Comparison of ENCODE assay signal across 8 mouse cellular contexts in genomic region chr17:35783944-35784343, GRCm38 (mm10). TPM values are rescaled to one million over a fixed set of nuclear protein-coding genes. Genes with fewer than 3 reads are reported as not detected.
DNase-seq lines count a peak whose midpoint lies in the region; ATAC-seq and TF ChIP-seq lines count a peak whose summit lies in the region.

No protein-coding gene starts in this region.

- no peaks in the 10 kb centered on the region for H3K36me3 ChIP-seq in liver, embryonic 13.5 days
- no peaks in the 10 kb centered on the region for H3K36me3 ChIP-seq in stomach, postnatal 0 days (ENCODE audit: control insufficient read depth, insufficient read depth, low read length)

- 46% methylated on average over 6 of the region's 6 CpGs for WGBS in liver, embryonic 13.5 days (ENCODE audit: insufficient replicate concordance)
- WGBS in stomach, postnatal 0 days = 74% methylated on average over 6 of the region's 6 CpGs

- DNase-seq in cerebellum, postnatal 14 days = peak; percentile 42 to 58
- no peak for DNase-seq in cerebellum, adult 18-20 months
- DNase-seq in right cerebral cortex, adult 18-20 months = peak; percentile 9
- DNase-seq in right cerebral cortex, postnatal 25 days = no peak
- DNase-seq in liver, embryonic 13.5 days = no peak
- no peak for DNase-seq in stomach, postnatal 0 days (ENCODE audit: low spot score)
- no peak for DNase-seq in cerebellum, adult 8-10 months

- no peaks in the 10 kb centered on the region for H3K9me3 ChIP-seq in liver, embryonic 13.5 days (replicated peaks)
- no peaks in the 10 kb centered on the region for H3K9me3 ChIP-seq in stomach, postnatal 0 days (ENCODE audit: control insufficient read depth, low read length)

- H3K27ac ChIP-seq in liver, embryonic 13.5 days = peak overlapping the region; percentile 15; the same call in 1 of the 2 replicates
- H3K27ac ChIP-seq in stomach, postnatal 0 days (replicated peaks) = no peak overlapping the region

- H3K9ac ChIP-seq in liver, embryonic 13.5 days = 0 out of 2 replicates have a peak overlapping the region, but pooled peaks have one; percentile 26
- H3K9ac ChIP-seq in stomach, postnatal 0 days (ENCODE audit: low read length) = no peak overlapping the region

- H3K4me2 ChIP-seq in liver, embryonic 13.5 days = no peak overlapping the region
- H3K4me2 ChIP-seq in stomach, postnatal 0 days (replicated peaks; ENCODE audit: low read depth) = no peak overlapping the region

- no peak for TF ChIP-seq EP300 in stomach, postnatal 0 days (optimal IDR thresholded peaks at IDR 0.05)

- no peak overlapping the region for H3K4me3 ChIP-seq in liver, embryonic 13.5 days (replicated peaks)
- H3K4me3 ChIP-seq in stomach, postnatal 0 days (ENCODE audit: low read depth, low read length) = no peak overlapping the region

- H3K4me1 ChIP-seq in liver, embryonic 13.5 days (replicated peaks) = peaks cover 49% of the 10 kb centered on the region
- H3K4me1 ChIP-seq in stomach, postnatal 0 days (replicated peaks; ENCODE audit: control insufficient read depth, insufficient read depth) = peaks cover 8% of the 10 kb centered on the region; the same call in 1 of the 2 replicates

- ATAC-seq in liver, embryonic 13.5 days (ENCODE audit: low read depth) = peak; percentile 77
- ATAC-seq in stomach, postnatal 0 days (ENCODE audit: low FRiP score, low TSS enrichment) = peak; percentile 60
- no peak for ATAC-seq in cerebellum, adult (ENCODE audit: insufficient number of reproducible peaks, low FRiP score, low TSS enrichment)

- no peaks in the 10 kb centered on the region for H3K27me3 ChIP-seq in liver, embryonic 13.5 days
- H3K27me3 ChIP-seq in stomach, postnatal 0 days (ENCODE audit: control insufficient read depth, insufficient read depth, low read length) = no peaks in the 10 kb centered on the region

- no peak for TF ChIP-seq CTCF in stomach, postnatal 0 days (IDR thresholded peaks at IDR 0.05; ENCODE audit: low read depth)

RNA-seq across cellular contexts. Expression of gene Ier3, which starts 37.5 kb away (rescaled TPM):
- 21.6 and 23.2 TPM in 2 replicates for polyA plus RNA-seq in liver, embryonic 13.5 days (2015; fragmentation: Nextera tagmentation; extraction: Ambion mirVana)
- polyA plus RNA-seq in stomach, postnatal 0 days (2015; fragmentation: Nextera tagmentation; extraction: Ambion mirVana) = 74.8 and 79.5 TPM in 2 replicates

RNA-seq across cellular contexts. Expression of gene Flot1, which starts 39.1 kb away (rescaled TPM):
- polyA plus RNA-seq in liver, embryonic 13.5 days (2015; fragmentation: Nextera tagmentation; extraction: Ambion mirVana) = 38.2 and 38.5 TPM in 2 replicates
- polyA plus RNA-seq in stomach, postnatal 0 days (2015; fragmentation: Nextera tagmentation; extraction: Ambion mirVana) = 41.0 and 43.5 TPM in 2 replicates

RNA-seq across cellular contexts. Expression of gene Tubb5, which starts 54.2 kb away (rescaled TPM):
- polyA plus RNA-seq in liver, embryonic 13.5 days (2015; fragmentation: Nextera tagmentation; extraction: Ambion mirVana) = 520 and 547 TPM in 2 replicates
- 251 and 296 TPM in 2 replicates for polyA plus RNA-seq in stomach, postnatal 0 days (2015; fragmentation: Nextera tagmentation; extraction: Ambion mirVana)

RNA-seq across cellular contexts. Expression of gene Mdc1, which starts 57.4 kb away (rescaled TPM):
- polyA plus RNA-seq in liver, embryonic 13.5 days (2015; fragmentation: Nextera tagmentation; extraction: Ambion mirVana) = 8.0 and 8.8 TPM in 2 replicates
- polyA plus RNA-seq in stomach, postnatal 0 days (2015; fragmentation: Nextera tagmentation; extraction: Ambion mirVana) = 2.1 and 2.2 TPM in 2 replicates

Comparison
In these comparisons a context has a peak if more than half of its experiments do, and no peak if none do; other contexts are left out.
1. DNase-seq: peak in cerebellum, postnatal 14 days (2 of 2) and right cerebral cortex, adult 18-20 months (single experiment); none in cerebellum, adult 18-20 months (0 of 2), right cerebral cortex, postnatal 25 days (single experiment), liver, embryonic 13.5 days (single experiment), stomach, postnatal 0 days (single experiment) and cerebellum, adult 8-10 months (single experiment).